Mouse (Mus musculus) midbrain, embryonic 13.5 days (tissue): ENCODE data around the gene Farsb. TPM values are rescaled to one million over a fixed set of nuclear protein-coding genes. Genes with fewer than 3 reads are reported as not detected.

Source experiments
- ATAC-seq: fragments of 200-750 bp; cut with Nextera tagmentation; 2 replicates; pipeline ENCODE4 v1.8.0; 2017; ENCODE audit warnings: mild to moderate bottlenecking, moderate TSS enrichment, moderate library complexity
- H3K27ac ChIP-seq: fragments of 300-500 bp; sonication (generic); 2 replicates; pipeline ENCODE4 v1.5.1; 2015; ENCODE audit warnings: inconsistent platforms, mild to moderate bottlenecking, moderate library complexity
- H3K27me3 ChIP-seq: fragments of 300-500 bp; sonication (generic); 2 replicates; pipeline ENCODE4 v1.6.1; 2015; ENCODE audit warnings: mild to moderate bottlenecking, inconsistent platforms
- H3K36me3 ChIP-seq: fragments of 300-500 bp; sonication (generic); 2 replicates; pipeline ENCODE4 v1.6.1; 2015; ENCODE audit warnings: mild to moderate bottlenecking, inconsistent platforms
- H3K4me1 ChIP-seq: fragments of 300-500 bp; sonication (generic); replicated peaks from 2 replicates; pipeline ENCODE4 v1.6.1; 2015; ENCODE audit warnings: inconsistent platforms
- H3K4me2 ChIP-seq: fragments of 300-500 bp; sonication (generic); replicated peaks from 2 replicates; pipeline ENCODE4 v1.6.1; 2015; ENCODE audit warnings: moderate library complexity, mild to moderate bottlenecking, inconsistent platforms
- H3K4me3 ChIP-seq: fragments of 300-500 bp; sonication (generic); replicated peaks from 2 replicates; pipeline ENCODE4 v1.5.1; 2015; ENCODE audit warnings: mild to moderate bottlenecking, inconsistent platforms
- H3K9ac ChIP-seq: fragments of 300-500 bp; sonication (generic); replicated peaks from 2 replicates; pipeline ENCODE4 v1.6.1; 2015; ENCODE audit warnings: mild to moderate bottlenecking, inconsistent platforms
- H3K9me3 ChIP-seq: fragments of 300-500 bp; sonication (generic); 2 replicates; pipeline ENCODE4 v1.6.1; 2016; ENCODE audit warnings: mild to moderate bottlenecking, inconsistent platforms
- WGBS: fragments of 180-500 bp; shearing (Covaris S2); methylation state at CpG from one replicate; pipeline ENCODE4 v1.1.7; 2015; 5-methylcytosine and 5-hydroxymethylcytosine counted together
- polyA plus RNA-seq: library from polyadenylated mRNA; unstranded; fragments of >200 nt; fragmentation: Nextera tagmentation; extraction: Ambion mirVana; gene quantifications from 2 replicates; pipeline ENCODE4 v1.2.1, GENCODE M21; 2015

Gene Farsb
- polyA plus RNA-seq = 138 and 140 TPM in 2 replicates

DNA sequence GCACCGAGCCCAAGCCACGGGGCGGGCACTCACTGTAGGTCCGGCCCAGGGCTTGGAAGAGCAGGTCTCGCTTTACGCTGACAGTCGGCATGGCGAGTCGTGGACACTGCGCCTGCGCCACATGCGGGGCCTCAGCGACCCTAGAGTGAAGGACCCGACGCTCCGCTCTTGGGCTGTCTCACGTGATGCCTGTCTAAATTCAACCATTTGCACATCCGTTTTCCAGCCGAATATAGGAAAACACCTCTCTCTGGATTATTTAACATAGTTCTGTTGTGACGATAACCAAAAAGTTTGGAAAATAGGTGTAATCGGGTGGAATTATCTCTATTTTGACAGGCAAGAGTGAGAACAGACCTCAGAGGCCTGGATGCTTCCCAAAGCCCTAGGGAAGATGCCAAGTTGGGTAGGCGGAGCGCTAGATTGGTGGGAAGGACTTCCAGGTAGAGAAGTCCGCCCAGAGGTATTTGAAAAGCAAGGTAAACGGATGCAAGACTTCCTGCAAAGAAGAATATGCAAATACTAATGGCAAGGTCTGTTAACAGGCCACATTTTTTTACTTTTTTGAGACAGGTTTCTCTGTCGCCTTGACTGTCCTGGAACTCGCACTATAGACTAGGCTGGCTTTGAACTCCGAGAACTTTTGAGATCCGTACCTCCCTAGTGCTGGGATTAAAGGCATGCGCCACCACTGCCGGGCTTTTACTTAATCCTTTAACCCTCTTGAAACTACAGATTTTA lies at the start of gene Farsb:
Gene Farsb, minus strand, starts transcription at position 146 of the 741 bp plus-strand sequence.
- Histone ChIP-seq H3K27me3 (no peaks in the 10 kb centered on the region), H3K9me3 (no peaks in the 10 kb centered on the region), H3K4me3 (peak within 1 kb of the TSS; percentile 91), H3K27ac (peak within 1 kb of the TSS; percentile 2; the same call in 1 of the 2 replicates), H3K4me1 (peaks cover 17% of the 10 kb centered on the region), H3K4me2 (peak within 1 kb of the TSS; percentile 91), H3K36me3 (no peaks in the 10 kb centered on the region), H3K9ac (peak within 1 kb of the TSS; percentile 88)
- 0% methylated on average over 31 of the region's 31 CpGs for WGBS
- ATAC-seq = peak; percentile 99

DNA sequence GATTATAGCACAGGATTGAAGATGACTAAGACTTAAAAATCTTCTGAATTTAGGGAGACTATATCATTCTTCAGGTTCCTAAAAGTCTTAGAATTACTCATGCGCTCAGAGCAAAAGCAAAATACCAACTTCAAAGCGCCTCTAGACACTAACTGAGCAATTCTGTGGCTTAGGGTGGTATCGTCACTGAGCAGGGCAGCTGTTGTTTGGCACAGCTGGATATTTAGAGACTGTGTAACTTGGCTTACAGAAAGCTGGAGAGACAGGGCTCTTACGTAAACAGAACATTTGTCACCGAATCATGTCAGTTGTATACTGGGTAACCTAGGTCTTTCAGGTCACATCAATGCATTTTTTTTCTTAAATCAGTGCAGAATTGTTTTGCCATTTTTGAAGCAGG lies 49.7 kb upstream of the Farsb start:
- Histone ChIP-seq H3K27ac (no peak overlapping the region), H3K9ac (no peak overlapping the region; the same call in 1 of the 2 replicates), H3K4me3 (no peak overlapping the region), H3K9me3 (no peaks in the 10 kb centered on the region), H3K4me1 (peaks cover 8% of the 10 kb centered on the region; the same call in 1 of the 2 replicates), H3K27me3 (no peaks in the 10 kb centered on the region), H3K4me2 (no peak overlapping the region), H3K36me3 (no peaks in the 10 kb centered on the region)
- WGBS = 52% methylated on average over 5 of the region's 5 CpGs
- ATAC-seq = no peak

DNA sequence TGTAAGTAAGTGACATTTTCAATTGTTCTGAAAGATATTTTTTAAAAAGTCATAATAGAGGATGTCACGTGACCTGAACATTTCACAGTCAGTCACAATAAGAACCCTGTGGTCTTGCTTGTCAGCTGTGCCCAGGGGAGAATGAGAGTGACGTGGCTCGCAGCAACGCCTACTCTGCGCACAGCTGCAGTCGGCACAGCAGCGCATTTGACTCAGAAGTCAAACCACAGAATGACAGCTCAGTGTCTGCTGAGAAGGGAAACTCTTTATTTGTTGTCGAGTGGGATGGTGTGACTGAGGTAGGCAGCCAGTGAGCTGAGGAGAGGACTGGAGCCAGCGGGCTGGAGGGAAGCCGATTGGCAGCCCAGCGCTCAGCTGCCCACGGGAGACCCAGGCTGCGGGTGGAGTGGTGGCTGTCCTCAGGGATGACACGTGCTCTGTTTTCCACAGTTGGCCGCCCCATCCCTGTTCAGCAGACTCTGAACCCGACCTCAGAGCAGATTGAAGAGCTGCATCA lies 48.9 kb upstream of the Farsb start:
- H3K4me1 ChIP-seq = peaks cover 8% of the 10 kb centered on the region; the same call in 1 of the 2 replicates
- H3K4me2 ChIP-seq = peak overlapping the region; percentile 60
- H3K9ac ChIP-seq = peak overlapping the region; percentile 40; the same call in 1 of the 2 replicates
- WGBS = 21% methylated on average over 16 of the region's 16 CpGs
- no peaks in the 10 kb centered on the region for H3K36me3 ChIP-seq
- no peaks in the 10 kb centered on the region for H3K9me3 ChIP-seq
- H3K27me3 ChIP-seq = no peaks in the 10 kb centered on the region
- peak overlapping the region; percentile 45 for H3K27ac ChIP-seq
- peak overlapping the region; percentile 33 for H3K4me3 ChIP-seq
- peak; percentile 92 for ATAC-seq

DNA sequence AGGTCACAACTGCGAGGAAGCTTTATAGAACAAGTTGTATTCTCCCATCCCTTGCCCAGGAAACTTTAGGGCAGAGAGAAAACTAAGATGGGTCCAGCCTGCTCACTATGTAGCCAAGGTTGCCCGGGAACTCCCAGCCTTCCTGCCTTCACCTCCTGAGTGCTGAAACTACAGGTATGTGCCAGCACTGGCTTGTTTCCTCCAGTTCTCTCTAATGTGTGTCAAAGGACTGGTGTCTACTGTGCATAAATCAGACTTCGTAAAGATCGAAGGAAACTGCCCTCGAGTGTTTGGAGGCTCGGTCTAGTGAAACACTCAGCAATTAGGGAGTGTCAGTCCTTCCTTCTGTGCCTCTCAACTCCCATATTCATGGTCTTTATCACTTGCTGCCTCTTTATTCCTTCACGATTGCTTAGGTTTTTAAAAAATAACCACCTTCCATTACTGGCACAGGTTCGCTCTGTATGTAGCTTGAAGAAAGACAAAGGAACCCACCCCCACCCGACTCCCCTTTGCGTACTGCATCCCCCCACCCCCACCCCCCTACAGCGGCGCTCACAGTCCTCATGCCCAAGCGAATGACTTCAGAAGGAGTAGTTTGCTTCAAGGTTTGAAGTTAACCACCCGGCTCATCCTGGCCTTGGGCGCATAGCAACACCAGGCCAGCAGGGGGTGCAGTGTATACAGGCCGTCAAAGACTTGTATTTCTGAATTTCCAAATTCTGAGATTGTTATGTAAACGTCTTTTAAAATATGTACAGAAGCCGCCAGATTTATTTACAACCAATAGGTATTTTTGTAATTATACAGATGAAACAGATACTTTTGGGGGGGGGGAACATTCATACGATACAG lies 47.8 kb upstream of the Farsb start:
- Histone ChIP-seq H3K9me3 (no peaks in the 10 kb centered on the region), H3K27me3 (no peaks in the 10 kb centered on the region), H3K4me2 (peak overlapping the region; percentile 60), H3K4me3 (no peak overlapping the region), H3K36me3 (no peaks in the 10 kb centered on the region), H3K9ac (no peak overlapping the region), H3K27ac (no peak overlapping the region), H3K4me1 (peaks cover 8% of the 10 kb centered on the region; the same call in 1 of the 2 replicates)
- ATAC-seq = peak; percentile 49; the same call in 1 of the 2 replicates
- WGBS = 40% methylated on average over 19 of the region's 19 CpGs

DNA sequence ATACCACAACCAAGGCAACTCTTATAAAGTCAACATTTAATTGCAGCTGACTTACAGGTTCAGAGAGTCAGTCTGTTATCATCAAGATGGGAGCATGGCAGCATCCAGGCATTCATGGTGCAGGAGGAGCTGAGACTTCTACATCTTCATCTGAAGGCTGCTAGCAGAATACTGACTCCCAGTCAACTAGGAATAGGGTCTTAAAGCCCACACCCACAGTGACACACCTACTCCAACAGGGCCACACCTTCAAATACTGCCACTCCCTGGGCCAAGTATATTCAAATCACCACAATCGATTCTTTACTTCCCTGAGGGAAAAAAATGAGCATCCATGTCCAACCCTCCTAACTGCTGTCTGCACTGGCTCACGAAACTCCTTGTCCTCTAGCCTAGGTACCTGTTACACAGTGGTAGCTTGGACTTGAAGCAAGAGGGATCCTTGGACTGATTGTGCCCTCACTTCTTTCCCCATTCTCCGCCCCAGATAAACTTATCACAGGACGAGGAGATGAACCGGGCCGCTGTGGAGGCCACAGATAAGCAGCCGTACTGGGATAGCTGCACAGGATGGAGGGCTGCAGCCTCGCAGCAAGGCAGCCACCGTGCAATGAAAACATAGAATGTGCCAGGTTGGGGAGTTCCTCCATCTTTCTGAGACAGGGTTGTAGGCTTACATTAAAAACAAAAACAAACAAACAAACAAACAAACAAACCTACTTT lies 45.9 kb upstream of the Farsb start:
- ATAC-seq = no peak
- 93% methylated on average over 9 of the region's 9 CpGs for WGBS
- Histone ChIP-seq H3K4me3 (no peak overlapping the region), H3K27ac (no peak overlapping the region), H3K27me3 (no peaks in the 10 kb centered on the region), H3K9me3 (no peaks in the 10 kb centered on the region), H3K9ac (no peak overlapping the region), H3K4me2 (no peak overlapping the region), H3K4me1 (peaks cover 8% of the 10 kb centered on the region; the same call in 1 of the 2 replicates), H3K36me3 (no peaks in the 10 kb centered on the region)

DNA sequence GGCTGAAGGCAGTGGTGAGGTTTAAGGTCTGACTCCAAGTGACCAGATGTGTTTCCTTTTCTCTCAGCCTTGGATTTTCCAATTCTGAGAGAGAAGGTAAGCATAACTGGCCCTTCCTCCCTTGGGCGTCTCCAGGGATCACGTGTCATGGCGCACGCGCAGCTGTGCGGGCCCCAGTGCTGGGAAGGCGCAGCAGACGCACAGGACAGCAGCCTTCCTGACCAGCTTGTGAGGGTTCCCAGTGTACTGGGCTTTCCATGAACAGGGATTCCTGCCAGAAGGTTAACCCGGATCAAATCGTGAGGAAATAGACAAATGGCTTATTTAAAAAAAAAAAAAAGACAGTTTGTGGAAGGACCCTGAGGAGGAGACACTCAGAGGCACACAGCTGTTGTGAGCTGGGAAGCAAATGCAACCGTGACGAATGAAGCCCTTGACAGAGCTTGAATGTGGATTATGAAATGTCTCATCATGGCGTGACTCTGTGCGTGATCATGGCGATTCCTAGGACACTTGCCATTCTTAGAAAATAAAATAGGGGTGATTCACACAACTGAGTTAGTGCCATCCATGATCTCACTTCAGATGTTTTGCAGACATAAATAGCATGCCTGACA lies 43.6 kb upstream of the Farsb start:
- no peak overlapping the region for H3K4me2 ChIP-seq
- no peaks in the 10 kb centered on the region for H3K4me1 ChIP-seq
- WGBS = 81% methylated on average over 15 of the region's 15 CpGs
- H3K27ac ChIP-seq = no peak overlapping the region
- no peaks in the 10 kb centered on the region for H3K27me3 ChIP-seq
- H3K36me3 ChIP-seq = no peaks in the 10 kb centered on the region
- H3K9ac ChIP-seq = no peak overlapping the region
- ATAC-seq = no peak
- no peaks in the 10 kb centered on the region for H3K9me3 ChIP-seq
- H3K4me3 ChIP-seq = no peak overlapping the region

DNA sequence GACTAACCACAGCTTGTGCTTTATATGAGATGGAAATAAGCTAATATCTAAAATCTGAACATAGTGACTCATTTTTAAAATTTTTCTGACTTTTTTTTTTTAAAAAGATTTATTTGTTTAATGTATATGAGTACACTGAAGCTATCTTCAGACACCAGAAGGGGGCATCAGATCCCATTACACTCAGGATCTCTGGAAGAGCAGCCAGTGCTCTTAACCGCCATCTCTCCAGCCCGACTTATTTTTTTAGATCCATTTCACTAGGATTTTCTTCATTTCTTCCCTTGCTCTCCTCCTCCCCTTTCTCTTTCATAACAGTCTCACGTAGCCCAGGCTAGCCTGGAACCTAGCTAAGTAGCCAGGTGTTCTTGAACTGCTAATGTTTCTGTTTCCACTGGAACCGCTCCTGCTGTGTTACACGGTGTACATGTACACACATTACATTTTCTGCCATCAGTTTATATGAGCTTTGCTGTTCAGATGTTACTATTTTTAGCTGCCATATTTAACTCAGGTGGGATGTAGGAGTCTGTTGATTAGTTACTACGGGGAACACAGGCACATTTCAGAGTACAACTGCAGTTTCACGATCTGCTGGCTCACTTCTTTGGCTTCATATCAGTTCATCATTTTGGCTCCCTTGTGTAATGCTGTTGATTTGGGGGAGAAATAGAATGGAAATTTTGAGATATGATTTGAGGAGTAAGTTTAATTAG lies 42.0 kb upstream of the Farsb start:
- H3K27me3 ChIP-seq = no peaks in the 10 kb centered on the region
- no peaks in the 10 kb centered on the region for H3K9me3 ChIP-seq
- no peaks in the 10 kb centered on the region for H3K4me1 ChIP-seq
- no peak overlapping the region for H3K4me3 ChIP-seq
- no peak for ATAC-seq
- no peak overlapping the region for H3K9ac ChIP-seq
- H3K27ac ChIP-seq = no peak overlapping the region
- H3K36me3 ChIP-seq = no peaks in the 10 kb centered on the region
- no peak overlapping the region for H3K4me2 ChIP-seq
- 83% methylated on average over 7 of the region's 7 CpGs for WGBS

DNA sequence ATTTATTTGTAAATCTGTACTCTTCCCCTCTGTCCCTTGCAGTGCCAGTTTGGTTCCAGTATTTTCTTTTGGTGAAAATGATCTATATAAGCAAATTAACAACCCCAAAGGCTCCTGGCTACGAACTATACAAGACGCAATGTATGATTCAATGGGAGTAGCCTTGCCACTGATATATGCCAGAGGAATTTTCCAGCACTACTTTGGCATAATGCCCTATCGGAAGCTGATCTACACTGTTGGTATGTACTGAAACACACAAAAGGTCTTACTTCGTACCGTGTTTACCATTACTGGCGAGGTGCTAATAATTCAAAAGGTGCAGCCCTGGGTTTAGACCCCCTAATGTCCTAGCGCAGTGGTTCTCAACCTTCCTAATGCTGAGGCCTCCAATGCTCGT lies 40.3 kb upstream of the Farsb start:
- Histone ChIP-seq H3K9me3 (no peaks in the 10 kb centered on the region), H3K4me1 (no peaks in the 10 kb centered on the region), H3K27me3 (no peaks in the 10 kb centered on the region), H3K36me3 (no peaks in the 10 kb centered on the region), H3K4me2 (no peak overlapping the region), H3K4me3 (no peak overlapping the region), H3K27ac (no peak overlapping the region), H3K9ac (no peak overlapping the region)
- 95% methylated on average over 8 of the region's 8 CpGs for WGBS
- no peak for ATAC-seq

DNA sequence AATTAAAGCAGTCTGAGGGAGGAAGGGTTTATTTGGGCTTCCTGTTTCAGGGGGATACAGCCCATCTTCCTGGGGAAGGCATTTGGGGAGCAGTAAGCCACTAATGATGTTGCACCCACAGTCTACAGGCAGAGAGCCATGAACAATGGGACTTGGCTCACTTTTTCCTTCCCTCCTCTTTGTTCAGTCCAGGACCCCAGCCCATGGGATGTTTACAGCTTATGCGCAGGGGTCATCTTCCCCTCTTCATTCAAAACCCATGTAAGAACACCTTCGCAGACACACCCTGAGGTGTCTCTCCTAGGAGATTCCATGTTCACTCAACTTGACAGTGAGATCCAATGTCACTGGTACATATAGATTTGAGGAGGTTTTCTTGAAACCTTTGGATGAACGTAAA lies 39.7 kb upstream of the Farsb start:
- 90% methylated on average over 3 of the region's 3 CpGs for WGBS
- ATAC-seq = no peak
- H3K9me3 ChIP-seq = no peaks in the 10 kb centered on the region
- H3K27me3 ChIP-seq = no peaks in the 10 kb centered on the region
- H3K4me3 ChIP-seq = no peak overlapping the region
- H3K4me2 ChIP-seq = no peak overlapping the region
- no peak overlapping the region for H3K27ac ChIP-seq
- no peaks in the 10 kb centered on the region for H3K36me3 ChIP-seq
- H3K4me1 ChIP-seq = no peaks in the 10 kb centered on the region
- H3K9ac ChIP-seq = no peak overlapping the region

DNA sequence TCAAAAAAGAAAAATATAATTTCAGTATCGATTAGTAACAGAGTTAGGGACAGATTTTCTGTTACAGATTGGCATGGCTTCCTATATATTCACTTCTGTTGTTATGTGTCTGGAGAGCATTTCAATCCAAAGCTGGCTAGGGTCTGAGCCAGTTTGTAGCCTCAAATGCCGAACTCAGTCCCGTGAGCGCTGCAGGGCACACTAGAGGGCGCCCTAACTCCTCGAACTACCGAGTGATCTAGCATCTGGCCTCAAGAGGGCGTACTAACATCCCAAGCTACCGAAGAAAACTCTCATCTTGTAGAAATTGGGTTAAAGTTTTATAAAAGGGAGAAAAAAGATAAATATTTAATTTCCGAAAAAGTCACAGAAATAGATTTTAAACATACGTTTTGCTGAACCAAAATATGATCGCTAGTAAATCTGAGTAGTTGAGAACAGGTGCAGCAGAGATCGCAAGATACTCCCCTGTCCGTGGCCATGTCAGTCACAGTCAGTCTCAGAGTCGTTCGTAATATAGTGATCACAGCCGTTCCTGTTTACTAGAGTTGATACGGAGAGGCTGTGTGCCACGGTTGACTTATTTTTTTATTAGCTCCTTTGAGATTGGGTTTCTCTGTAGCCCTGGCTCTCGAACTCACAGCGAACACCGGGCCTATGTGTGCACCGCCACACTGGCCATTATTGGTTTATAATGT lies 36.6 kb upstream of the Farsb start:
- H3K27ac ChIP-seq = no peak overlapping the region
- 50% methylated on average over 23 of the region's 23 CpGs for WGBS
- no peaks in the 10 kb centered on the region for H3K36me3 ChIP-seq
- no peaks in the 10 kb centered on the region for H3K4me1 ChIP-seq
- no peak overlapping the region for H3K4me2 ChIP-seq
- no peaks in the 10 kb centered on the region for H3K27me3 ChIP-seq
- H3K4me3 ChIP-seq = no peak overlapping the region
- no peak for ATAC-seq
- no peaks in the 10 kb centered on the region for H3K9me3 ChIP-seq
- no peak overlapping the region for H3K9ac ChIP-seq
